Mouse (Mus musculus): ENCODE measurements at regions not wholly inside any gene's neighbourhood (a gene's known extent, or its start where the extent isn't known, plus 50 kb on each side); places are given as distances from the start of the nearest gene placed in this dataset.
A peak's percentile ranks its signal among the peaks of the same experiment; 100 is the strongest.

- DNase-seq = no peak
Observed at GRCm38 (mm10) chr10:91734691-91735090, 553.6 kb upstream of the Tmpo start.

GRCm38 (mm10) chr10:91732007-91732589, 551.0 kb upstream of the Tmpo start:
- no peak for DNase-seq

GRCm38 (mm10) chr10:91730062-91730461, 548.9 kb upstream of the Tmpo start:
- no peak for DNase-seq

GRCm38 (mm10) chr10:91719561-91720371, 538.7 kb upstream of the Tmpo start:
- no peak for DNase-seq

- DNase-seq = no peak
Observed at GRCm38 (mm10) chr10:91716604-91717003, 535.5 kb upstream of the Tmpo start.

- DNase-seq = peak; percentile 7
Observed at GRCm38 (mm10) chr10:91714648-91715047, 533.5 kb upstream of the Tmpo start.

- DNase-seq = no peak
Observed at GRCm38 (mm10) chr10:91713529-91713928, 532.4 kb upstream of the Tmpo start.

- DNase-seq = no peak
Observed at GRCm38 (mm10) chr10:91706816-91707215, 525.7 kb upstream of the Tmpo start.

- DNase-seq = no peak
Observed at GRCm38 (mm10) chr10:91704751-91705150, 523.6 kb upstream of the Tmpo start.

GRCm38 (mm10) chr10:91701822-91702221, 520.7 kb upstream of the Tmpo start:
- DNase-seq = no peak

GRCm38 (mm10) chr10:91686082-91686618, 505.0 kb upstream of the Tmpo start:
- DNase-seq = no peak

GRCm38 (mm10) chr10:91685164-91686027, 504.3 kb upstream of the Tmpo start:
- DNase-seq = peak; percentile 7

GRCm38 (mm10) chr10:91679641-91680040, 498.5 kb upstream of the Tmpo start:
- no peak for DNase-seq

- no peak for DNase-seq
Observed at GRCm38 (mm10) chr10:91637911-91638310, 456.8 kb upstream of the Tmpo start.

- DNase-seq = no peak
Observed at GRCm38 (mm10) chr10:91628672-91629071, 447.6 kb upstream of the Tmpo start.

GRCm38 (mm10) chr10:91622281-91622680, 441.2 kb upstream of the Tmpo start:
- no peak for DNase-seq

- DNase-seq = no peak
Observed at GRCm38 (mm10) chr10:91613794-91614479, 432.8 kb upstream of the Tmpo start.

GRCm38 (mm10) chr10:91612052-91612451, 430.9 kb upstream of the Tmpo start:
- DNase-seq = no peak

GRCm38 (mm10) chr10:91594891-91595290, 413.8 kb upstream of the Tmpo start:
- DNase-seq = peak; percentile 32

GRCm38 (mm10) chr10:91593378-91593777, 412.3 kb upstream of the Tmpo start:
- no peak for DNase-seq

GRCm38 (mm10) chr10:91591845-91592244, 410.7 kb upstream of the Tmpo start:
- DNase-seq = no peak

GRCm38 (mm10) chr10:91591398-91591811, 410.3 kb upstream of the Tmpo start:
- no peak for DNase-seq

GRCm38 (mm10) chr10:91583204-91583603, 402.1 kb upstream of the Tmpo start:
- DNase-seq = no peak
